Mouse (Mus musculus) megakaryocyte, embryonic 14.5 days (primary cell): ENCODE results near the gene Tmem219.

ENCODE experiments used
- FLI1 ChIP-seq: IDR thresholded peaks from 2 replicates; pipeline ENCODE4 v1.6.1; 2012; ENCODE audit warnings: low read length, inconsistent platforms, mixed read lengths
- GATA1 ChIP-seq: IDR thresholded peaks from 3 replicates; pipeline ENCODE4 v1.6.1; 2012; ENCODE audit warnings: mixed read lengths, low read length, inconsistent platforms, borderline replicate concordance

DNA sequence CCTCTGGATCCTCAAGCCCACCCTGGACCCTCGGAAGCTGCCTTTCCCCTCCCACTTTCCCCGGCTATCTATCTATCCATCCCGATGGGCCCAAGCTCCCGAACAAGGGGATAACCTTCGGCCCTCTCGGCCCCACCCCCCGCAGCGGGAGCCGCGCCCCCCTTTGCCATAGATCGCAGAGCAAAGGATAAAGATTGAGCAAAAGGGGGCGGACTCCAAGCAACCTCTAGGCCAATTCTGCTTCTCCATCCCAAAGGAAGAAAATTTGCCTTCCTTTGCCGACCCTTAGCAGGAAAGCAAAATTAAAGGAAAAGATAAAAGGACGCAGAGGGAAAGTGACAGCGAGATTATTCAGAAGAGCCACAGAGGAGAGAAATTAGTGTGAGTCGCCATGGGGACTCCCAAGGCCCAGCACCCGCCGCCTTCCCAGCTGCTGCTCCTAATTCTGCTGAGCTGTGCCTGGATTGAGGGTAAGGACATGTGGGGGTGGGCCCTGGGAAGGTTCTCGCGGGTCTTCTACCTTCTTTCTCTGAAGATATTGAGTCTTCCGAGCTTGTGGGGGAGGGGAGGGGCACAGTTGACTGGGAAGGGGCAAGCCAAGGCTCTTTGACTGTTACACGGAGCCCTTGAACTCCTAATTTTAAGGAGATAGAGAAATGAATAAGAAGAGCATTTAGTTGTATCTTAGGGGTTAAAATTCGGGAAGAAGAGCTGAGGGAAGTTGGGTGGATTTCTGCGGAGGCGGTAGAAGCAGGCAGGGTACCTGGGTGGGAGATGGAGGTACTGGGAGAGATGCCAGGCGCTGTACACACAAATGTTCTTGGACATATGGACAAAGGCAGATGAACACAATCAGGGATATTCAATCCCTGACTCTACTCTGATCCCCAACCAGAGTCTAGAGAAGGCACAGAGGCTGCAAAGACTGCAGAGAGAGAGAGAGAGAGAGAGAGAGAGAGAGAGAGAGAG, 28.2 kb upstream of the Tmem219 start:
- TF ChIP-seq GATA1 (no peak), FLI1 (no peak)
